Mouse (Mus musculus): ENCODE data around the gene Lyzl4. TPM values are rescaled to one million over a fixed set of nuclear protein-coding genes. Genes with fewer than 3 reads are reported as not detected.

Gene Lyzl4
- polyA plus RNA-seq, 1 experiment from 2014 or later: not detected

GRCm38 (mm10) chr9:121664104-121664503 lies 22.2 kb upstream of the Lyzl4 start:
- no peak for DNase-seq (ENCODE audit: low spot score)
- no peak overlapping the region for H3K9ac ChIP-seq (ENCODE audit: low read depth, low read length)
- 79% methylated on average over 5 of the region's 5 CpGs for WGBS
- H3K4me3 ChIP-seq (ENCODE audit: low read depth, low read length): no peak overlapping the region
- peaks cover 28% of the 10 kb centered on the region for H3K27me3 ChIP-seq (replicated peaks; ENCODE audit: control insufficient read depth, insufficient read depth, low read length)
- H3K4me2 ChIP-seq: no peak overlapping the region
- H3K36me3 ChIP-seq (ENCODE audit: control insufficient read depth, insufficient read depth, low read length): no peaks in the 10 kb centered on the region
- H3K4me1 ChIP-seq (replicated peaks; ENCODE audit: control insufficient read depth, insufficient read depth, low read length): no peaks in the 10 kb centered on the region; the same call in 1 of the 2 replicates
- no peak overlapping the region for H3K27ac ChIP-seq (ENCODE audit: low read depth, low read length)
- ATAC-seq (replicated peaks; ENCODE audit: low FRiP score): no peak
- no peaks in the 10 kb centered on the region for H3K9me3 ChIP-seq (ENCODE audit: control insufficient read depth, low read length)

DNA sequence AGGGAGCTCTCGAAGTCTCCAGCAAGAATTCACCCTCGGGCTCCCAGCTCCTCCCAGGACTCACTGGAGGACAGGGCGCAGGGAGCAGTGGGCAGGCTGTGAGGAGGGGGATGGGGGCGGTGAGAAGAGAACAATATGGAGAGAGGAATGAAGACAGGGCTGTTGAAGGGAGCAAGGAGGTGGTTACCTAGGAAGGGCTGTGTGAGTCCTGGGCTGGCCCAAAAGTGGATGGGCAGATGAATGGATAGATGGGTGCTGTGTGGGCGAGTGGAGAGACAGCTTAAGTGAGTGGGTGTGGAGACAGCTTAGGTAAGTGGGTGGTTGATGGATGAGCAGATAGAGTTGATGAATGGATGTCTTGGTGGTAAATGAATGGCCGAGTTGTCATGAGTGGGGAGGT lies 21.6 kb upstream of the Lyzl4 start:
- no peak overlapping the region for H3K9ac ChIP-seq (ENCODE audit: low read depth, low read length)
- no peak for DNase-seq (ENCODE audit: low spot score)
- ATAC-seq (replicated peaks; ENCODE audit: low FRiP score): no peak
- no peaks in the 10 kb centered on the region for H3K36me3 ChIP-seq (ENCODE audit: control insufficient read depth, insufficient read depth, low read length)
- no peaks in the 10 kb centered on the region for H3K4me1 ChIP-seq (replicated peaks; ENCODE audit: control insufficient read depth, insufficient read depth, low read length)
- no peaks in the 10 kb centered on the region for H3K9me3 ChIP-seq (ENCODE audit: control insufficient read depth, low read length)
- no peak overlapping the region for H3K27ac ChIP-seq (ENCODE audit: low read depth, low read length)
- no peak overlapping the region for H3K4me3 ChIP-seq (ENCODE audit: low read depth, low read length)
- WGBS: 67% methylated on average over 6 of the region's 6 CpGs
- peaks cover 21% of the 10 kb centered on the region for H3K27me3 ChIP-seq (replicated peaks; ENCODE audit: control insufficient read depth, insufficient read depth, low read length)
- no peak overlapping the region for H3K4me2 ChIP-seq

- Histone ChIP-seq H3K4me1 (replicated peaks; ENCODE audit: control insufficient read depth, insufficient read depth, low read length) (no peaks in the 10 kb centered on the region), H3K27ac (ENCODE audit: low read depth, low read length) (no peak overlapping the region), H3K4me2 (no peak overlapping the region), H3K36me3 (ENCODE audit: control insufficient read depth, insufficient read depth, low read length) (no peaks in the 10 kb centered on the region), H3K9me3 (ENCODE audit: control insufficient read depth, low read length) (no peaks in the 10 kb centered on the region), H3K27me3 (replicated peaks; ENCODE audit: control insufficient read depth, insufficient read depth, low read length) (peaks cover 2% of the 10 kb centered on the region), H3K9ac (ENCODE audit: low read depth, low read length) (no peak overlapping the region), H3K4me3 (ENCODE audit: low read depth, low read length) (no peak overlapping the region)
- DNase-seq (ENCODE audit: low spot score): no peak
- no peak for ATAC-seq (replicated peaks; ENCODE audit: low FRiP score)
- WGBS: 70% methylated on average over 7 of the region's 7 CpGs
Observed at GRCm38 (mm10) chr9:121659791-121660190, 17.9 kb upstream of the Lyzl4 start.

DNA sequence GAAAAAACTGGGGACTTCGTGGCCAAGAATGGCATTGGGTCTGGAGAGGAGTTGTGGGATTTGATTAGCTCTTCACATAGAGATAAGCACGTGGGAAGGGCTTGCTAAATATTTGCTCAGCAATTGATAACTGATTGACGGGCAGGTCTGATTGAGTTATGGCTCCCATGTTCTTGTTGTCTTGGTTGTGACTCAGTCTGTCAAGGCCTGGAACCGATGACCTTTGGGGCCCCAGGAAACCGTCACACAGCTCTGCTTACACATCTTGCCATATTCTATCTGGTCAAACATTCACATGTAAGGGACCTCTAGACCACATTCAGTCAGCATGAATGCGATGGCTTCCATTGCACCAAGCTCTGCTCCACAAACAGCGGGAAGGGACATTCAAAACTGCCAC lies 16.4 kb upstream of the Lyzl4 start:
- DNase-seq (ENCODE audit: low spot score) (no peak), ATAC-seq (replicated peaks; ENCODE audit: low FRiP score) (no peak)
- H3K36me3 ChIP-seq (ENCODE audit: control insufficient read depth, insufficient read depth, low read length): no peaks in the 10 kb centered on the region
- H3K4me1 ChIP-seq (replicated peaks; ENCODE audit: control insufficient read depth, insufficient read depth, low read length): no peaks in the 10 kb centered on the region
- H3K4me2 ChIP-seq: no peak overlapping the region
- WGBS: 58% methylated on average over 7 of the region's 7 CpGs
- no peak overlapping the region for H3K9ac ChIP-seq (ENCODE audit: low read depth, low read length)
- no peaks in the 10 kb centered on the region for H3K9me3 ChIP-seq (ENCODE audit: control insufficient read depth, low read length)
- peaks cover 2% of the 10 kb centered on the region for H3K27me3 ChIP-seq (replicated peaks; ENCODE audit: control insufficient read depth, insufficient read depth, low read length)
- H3K27ac ChIP-seq (ENCODE audit: low read depth, low read length): no peak overlapping the region
- H3K4me3 ChIP-seq (ENCODE audit: low read depth, low read length): no peak overlapping the region

GRCm38 (mm10) chr9:121657143-121657542 lies 15.2 kb upstream of the Lyzl4 start:
- Histone ChIP-seq H3K9ac (ENCODE audit: low read depth, low read length) (no peak overlapping the region), H3K4me3 (ENCODE audit: low read depth, low read length) (no peak overlapping the region), H3K27me3 (replicated peaks; ENCODE audit: control insufficient read depth, insufficient read depth, low read length) (peaks cover 2% of the 10 kb centered on the region), H3K36me3 (ENCODE audit: control insufficient read depth, insufficient read depth, low read length) (no peaks in the 10 kb centered on the region), H3K4me1 (replicated peaks; ENCODE audit: control insufficient read depth, insufficient read depth, low read length) (no peaks in the 10 kb centered on the region), H3K9me3 (ENCODE audit: control insufficient read depth, low read length) (no peaks in the 10 kb centered on the region), H3K27ac (ENCODE audit: low read depth, low read length) (no peak overlapping the region), H3K4me2 (no peak overlapping the region)
- ATAC-seq (replicated peaks; ENCODE audit: low FRiP score): no peak
- 67% methylated on average over 13 of the region's 13 CpGs for WGBS
- no peak for DNase-seq (ENCODE audit: low spot score)

- Histone ChIP-seq H3K9ac (ENCODE audit: low read depth, low read length) (no peak overlapping the region), H3K27me3 (replicated peaks; ENCODE audit: control insufficient read depth, insufficient read depth, low read length) (peaks cover 2% of the 10 kb centered on the region), H3K4me1 (replicated peaks; ENCODE audit: control insufficient read depth, insufficient read depth, low read length) (no peaks in the 10 kb centered on the region), H3K4me2 (no peak overlapping the region), H3K4me3 (ENCODE audit: low read depth, low read length) (no peak overlapping the region), H3K9me3 (ENCODE audit: control insufficient read depth, low read length) (no peaks in the 10 kb centered on the region), H3K27ac (ENCODE audit: low read depth, low read length) (no peak overlapping the region), H3K36me3 (ENCODE audit: control insufficient read depth, insufficient read depth, low read length) (no peaks in the 10 kb centered on the region)
- no peak for DNase-seq (ENCODE audit: low spot score)
- no peak for ATAC-seq (replicated peaks; ENCODE audit: low FRiP score)
- 83% methylated on average over 5 of the region's 5 CpGs for WGBS
Observed at GRCm38 (mm10) chr9:121656322-121656721, 14.4 kb upstream of the Lyzl4 start.

DNA sequence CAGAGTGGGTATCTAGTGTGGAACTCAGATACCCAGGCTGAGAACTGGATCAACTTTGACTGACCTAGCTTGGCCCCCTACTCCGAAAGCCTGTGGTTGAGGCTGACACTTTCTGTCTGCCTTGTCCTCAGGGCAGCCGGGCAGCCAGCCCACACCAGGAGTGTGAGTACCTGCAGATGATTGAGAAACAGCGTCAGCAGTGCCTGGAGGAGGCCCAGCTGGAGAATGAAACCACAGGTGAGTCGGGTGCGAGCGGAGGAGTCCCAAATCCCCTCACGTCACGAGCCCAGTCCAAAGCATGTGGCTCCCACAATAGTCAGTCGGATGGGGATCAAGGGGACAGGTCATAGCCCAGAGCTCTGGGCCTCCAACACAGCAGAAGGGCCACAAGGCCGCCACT lies 11.8 kb upstream of the Lyzl4 start:
- no peaks in the 10 kb centered on the region for H3K9me3 ChIP-seq (ENCODE audit: control insufficient read depth, low read length)
- DNase-seq (ENCODE audit: low spot score) (no peak), ATAC-seq (replicated peaks; ENCODE audit: low FRiP score) (no peak)
- no peak overlapping the region for H3K27ac ChIP-seq (ENCODE audit: low read depth, low read length)
- no peaks in the 10 kb centered on the region for H3K4me1 ChIP-seq (replicated peaks; ENCODE audit: control insufficient read depth, insufficient read depth, low read length)
- H3K9ac ChIP-seq (ENCODE audit: low read depth, low read length): no peak overlapping the region
- peaks cover 2% of the 10 kb centered on the region for H3K27me3 ChIP-seq (replicated peaks; ENCODE audit: control insufficient read depth, insufficient read depth, low read length)
- no peak overlapping the region for H3K4me2 ChIP-seq
- no peak overlapping the region for H3K4me3 ChIP-seq (ENCODE audit: low read depth, low read length)
- 81% methylated on average over 10 of the region's 10 CpGs for WGBS
- no peaks in the 10 kb centered on the region for H3K36me3 ChIP-seq (ENCODE audit: control insufficient read depth, insufficient read depth, low read length)

- no peaks in the 10 kb centered on the region for H3K36me3 ChIP-seq (ENCODE audit: control insufficient read depth, insufficient read depth, low read length)
- 53% methylated on average over 7 of the region's 7 CpGs for WGBS
- H3K4me2 ChIP-seq: no peak overlapping the region
- H3K4me1 ChIP-seq (replicated peaks; ENCODE audit: control insufficient read depth, insufficient read depth, low read length): no peaks in the 10 kb centered on the region; the same call in 1 of the 2 replicates
- no peak for DNase-seq (ENCODE audit: low spot score)
- H3K4me3 ChIP-seq (ENCODE audit: low read depth, low read length): no peak overlapping the region
- H3K27ac ChIP-seq (ENCODE audit: low read depth, low read length): no peak overlapping the region
- no peak for ATAC-seq (replicated peaks; ENCODE audit: low FRiP score)
- H3K9ac ChIP-seq (ENCODE audit: low read depth, low read length): no peak overlapping the region
- H3K9me3 ChIP-seq (ENCODE audit: control insufficient read depth, low read length): no peaks in the 10 kb centered on the region
- H3K27me3 ChIP-seq (replicated peaks; ENCODE audit: control insufficient read depth, insufficient read depth, low read length): peaks cover 32% of the 10 kb centered on the region
Observed at GRCm38 (mm10) chr9:121647026-121647425, 5.1 kb upstream of the Lyzl4 start.

GRCm38 (mm10) chr9:121644855-121645254 lies 3.0 kb upstream of the Lyzl4 start:
- H3K4me1 ChIP-seq (replicated peaks; ENCODE audit: control insufficient read depth, insufficient read depth, low read length): no peaks in the 10 kb centered on the region; the same call in 1 of the 2 replicates
- no peak for ATAC-seq (replicated peaks; ENCODE audit: low FRiP score)

More at GRCm38 (mm10) chr9:121644855-121645254, 3.0 kb upstream of the Lyzl4 start:
- Histone ChIP-seq H3K9me3 (ENCODE audit: control insufficient read depth, low read length) (no peaks in the 10 kb centered on the region), H3K4me2 (no peak overlapping the region), H3K27ac (ENCODE audit: low read depth, low read length) (no peak overlapping the region), H3K4me3 (ENCODE audit: low read depth, low read length) (no peak overlapping the region), H3K27me3 (replicated peaks; ENCODE audit: control insufficient read depth, insufficient read depth, low read length) (peaks cover 53% of the 10 kb centered on the region), H3K36me3 (ENCODE audit: control insufficient read depth, insufficient read depth, low read length) (no peaks in the 10 kb centered on the region), H3K9ac (ENCODE audit: low read depth, low read length) (no peak overlapping the region)
- whole genome bisulfite sequencing: 46% methylated on average over 3 of the region's 3 CpGs
- DNase-seq (ENCODE audit: low spot score): no peak

Data from liver, embryonic 11.5 days (tissue).